Mouse (Mus musculus): ENCODE measurements at regions not wholly inside any gene's neighbourhood (a gene's known extent, or its start where the extent isn't known, plus 50 kb on each side); places are given as distances from the start of the nearest gene placed in this dataset.

DNA sequence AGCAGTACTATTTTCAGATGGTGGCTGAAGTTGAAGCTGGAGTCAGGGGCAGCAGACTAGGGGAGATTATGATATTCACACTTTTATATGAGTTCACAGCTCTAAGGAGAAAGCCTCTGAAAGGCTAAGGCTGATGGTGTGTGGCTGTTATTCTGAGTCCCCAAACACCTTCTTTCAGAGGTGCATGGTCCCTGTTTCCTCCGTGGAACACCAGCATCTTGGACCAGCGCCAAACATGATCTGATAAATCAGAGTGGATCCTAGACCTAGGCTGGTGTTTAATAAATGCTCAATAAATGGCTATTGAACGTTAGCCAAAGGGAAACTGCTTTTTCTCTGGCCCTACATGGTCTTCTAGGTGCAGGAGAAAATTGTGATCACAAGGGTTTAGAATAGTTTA is 269.2 kb downstream of the Agtpbp1 start:
- DNase-seq (ENCODE audit: low read depth, low spot score) = no peak

DNA sequence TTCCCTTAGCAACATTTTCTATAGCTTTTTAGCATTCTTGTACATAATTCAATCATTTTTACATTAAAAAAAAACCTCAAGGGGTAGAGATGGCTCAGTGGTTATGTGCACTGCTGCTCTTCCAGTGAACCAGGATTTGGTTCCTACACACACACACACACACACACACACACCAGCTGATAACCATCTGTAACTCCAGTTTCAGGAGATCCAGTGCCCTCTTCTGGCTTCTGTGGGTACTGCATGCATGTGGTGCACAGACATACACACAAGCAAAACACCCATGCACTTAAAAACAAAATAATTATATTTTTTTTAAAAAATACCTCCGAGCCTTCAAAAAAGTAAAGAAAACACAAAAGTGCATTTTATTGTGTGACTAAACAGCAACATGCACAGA is 270.6 kb downstream of the Agtpbp1 start:
- DNase-seq (ENCODE audit: low read depth, low spot score) = no peak

DNA sequence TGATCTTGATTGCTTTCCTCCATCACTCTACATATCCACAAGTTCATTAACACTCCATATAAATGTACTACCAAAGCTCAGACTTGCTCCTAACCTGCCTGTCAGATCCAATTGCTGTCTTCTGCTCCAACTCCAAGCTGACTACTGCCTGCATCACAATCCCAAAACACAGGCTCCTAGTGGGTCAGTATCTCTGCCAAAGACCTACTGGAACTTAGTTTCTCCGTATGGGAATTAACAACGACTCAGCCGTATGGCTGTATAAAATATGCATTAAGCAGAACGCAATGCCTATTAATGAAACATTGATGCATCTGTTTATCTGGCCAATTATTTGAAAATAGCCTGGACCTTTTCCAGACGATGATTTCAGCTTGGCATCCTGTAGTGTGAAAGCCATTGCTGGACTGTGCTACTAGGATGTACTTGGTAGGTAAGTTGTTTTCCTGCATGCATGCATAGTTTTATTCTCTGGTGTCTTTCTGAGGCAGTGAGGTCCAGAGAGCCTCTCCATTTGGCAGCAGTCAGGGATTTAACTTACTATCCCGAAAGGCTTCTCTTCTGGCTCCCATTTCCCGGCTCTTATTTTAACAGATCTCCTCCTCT is 271.2 kb downstream of the Agtpbp1 start:
- no peak for DNase-seq (ENCODE audit: low read depth, low spot score)

DNA sequence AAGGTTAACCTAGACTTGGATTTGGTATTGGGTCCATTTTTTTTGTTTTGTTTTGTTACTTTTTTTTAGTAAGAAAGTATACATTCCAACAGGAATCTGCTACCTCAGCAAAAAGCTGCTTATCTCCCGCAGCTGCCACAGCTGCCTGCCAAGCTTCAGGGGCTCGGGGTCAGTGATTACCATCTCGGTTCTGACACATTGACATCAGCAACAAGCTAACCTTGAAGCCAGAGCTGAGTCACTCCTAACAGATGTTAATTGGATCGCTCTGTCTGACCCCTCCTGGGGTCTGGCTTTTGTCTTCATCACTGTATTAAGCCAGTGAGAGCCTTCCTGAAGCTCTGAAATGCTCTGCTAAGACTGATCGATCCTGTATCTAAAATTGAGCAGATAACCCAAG is 292.1 kb downstream of the Agtpbp1 start:
- DNase-seq (ENCODE audit: low read depth, low spot score) = no peak

- no peak for DNase-seq (ENCODE audit: low read depth, low spot score)
Observed at GRCm38 (mm10) chr13:59289127-59289526, 295.9 kb downstream of the Agtpbp1 start.

GRCm38 (mm10) chr13:59281199-59281598 is 303.8 kb downstream of the Agtpbp1 start:
- no peak for DNase-seq (ENCODE audit: low read depth, low spot score)

DNA sequence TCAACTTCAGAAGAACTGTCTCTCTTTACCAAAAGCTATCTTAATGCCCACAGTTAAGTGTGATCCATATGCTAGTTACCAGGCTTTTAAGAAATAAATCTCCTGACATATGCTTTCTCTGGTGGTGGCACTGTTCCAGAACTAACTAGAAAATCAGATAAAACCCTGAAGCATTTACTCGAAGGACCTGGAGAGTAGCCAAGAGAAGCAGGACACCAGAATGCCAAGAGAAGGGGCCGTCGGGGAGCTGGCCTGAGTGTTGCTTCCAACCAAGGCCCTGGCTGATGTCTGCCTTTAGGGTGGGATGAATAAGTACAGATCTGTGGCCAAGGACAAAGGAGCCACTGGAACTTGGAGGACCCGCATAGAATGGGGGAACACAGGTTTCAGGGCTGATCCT is 305.9 kb downstream of the Agtpbp1 start:
- DNase-seq (ENCODE audit: low read depth, low spot score) = no peak

DNA sequence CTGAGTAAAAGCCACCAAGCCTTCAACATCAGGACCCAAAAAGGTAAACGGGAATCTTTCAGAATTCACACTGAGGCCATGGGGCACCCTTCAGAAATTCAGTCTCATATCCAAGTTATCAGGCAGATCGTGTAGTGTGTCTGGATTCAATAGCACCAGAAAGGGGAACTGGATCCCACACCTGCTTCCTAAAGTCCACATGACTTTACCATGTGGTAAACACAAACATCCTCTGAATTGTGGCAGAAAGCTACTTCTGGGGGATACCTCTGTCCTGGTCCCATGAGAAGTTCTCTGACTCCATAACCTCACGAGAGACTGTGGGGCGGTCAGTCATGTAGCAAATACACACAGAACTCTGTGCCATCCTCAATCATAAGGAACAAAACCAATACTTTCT is 313.4 kb downstream of the Agtpbp1 start:
- no peak for DNase-seq (ENCODE audit: low read depth, low spot score)

DNA sequence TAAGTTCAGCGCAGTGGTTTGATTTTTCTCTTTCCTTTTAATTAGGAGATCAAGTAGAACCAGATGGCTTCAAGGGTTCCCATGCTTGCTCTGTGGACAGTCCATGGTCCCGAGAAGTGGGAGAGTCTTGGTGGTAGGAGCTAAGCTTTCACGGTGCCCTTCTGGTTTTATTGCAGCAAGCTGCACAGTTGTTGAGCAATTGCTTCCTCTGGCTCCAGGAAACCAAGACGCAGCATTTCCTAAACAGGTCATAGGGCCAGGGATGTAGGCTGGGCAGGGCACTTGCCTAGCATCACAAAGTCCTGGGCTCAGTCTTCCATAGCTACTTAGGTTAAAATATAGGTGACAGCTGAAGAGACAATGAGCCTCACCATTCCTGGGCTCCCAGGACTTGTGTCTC is 318.2 kb downstream of the Agtpbp1 start:
- DNase-seq (ENCODE audit: low read depth, low spot score) = no peak

DNA sequence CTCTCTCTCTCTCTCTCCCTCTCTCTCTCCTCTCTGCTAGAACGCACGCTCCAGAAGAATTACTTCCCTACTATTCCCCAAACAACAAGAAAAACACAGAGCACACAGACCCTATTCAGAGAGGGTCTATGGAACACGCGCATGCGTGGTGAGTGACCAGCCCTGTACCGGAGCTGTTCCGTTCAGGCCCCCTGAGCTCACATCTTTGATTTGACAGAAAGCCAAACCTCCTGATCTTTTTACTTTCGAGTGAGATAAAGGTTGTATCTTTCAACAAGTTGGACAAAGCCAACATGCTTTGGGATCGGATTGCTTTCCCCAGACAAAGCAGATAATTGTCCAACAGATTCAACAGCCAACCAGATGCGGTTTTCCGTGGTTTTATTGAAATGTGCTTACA is 320.9 kb downstream of the Agtpbp1 start:
- no peak for DNase-seq (ENCODE audit: low read depth, low spot score)

DNA sequence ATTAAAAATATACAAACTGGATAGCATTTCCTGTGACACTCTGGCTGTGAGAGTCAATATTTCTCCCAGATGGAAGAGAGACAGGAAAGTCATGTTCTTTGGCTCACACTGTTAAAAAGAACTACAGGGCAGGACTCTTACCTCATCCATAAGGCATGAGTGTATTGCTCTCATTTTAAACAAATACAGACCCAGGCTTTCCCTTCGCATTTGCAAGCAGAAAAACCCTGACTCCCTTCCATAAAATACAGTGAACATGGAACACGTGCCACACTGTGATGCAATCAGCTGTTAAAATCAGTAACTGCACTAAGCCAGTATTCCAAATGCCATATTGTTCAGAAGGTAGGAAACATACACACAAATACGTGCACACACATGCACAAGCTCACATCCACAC is 323.1 kb downstream of the Agtpbp1 start:
- no peak for DNase-seq (ENCODE audit: low read depth, low spot score)

GRCm38 (mm10) chr13:59255798-59256435 is 329.1 kb downstream of the Agtpbp1 start:
- DNase-seq (ENCODE audit: low read depth, low spot score) = no peak

DNA sequence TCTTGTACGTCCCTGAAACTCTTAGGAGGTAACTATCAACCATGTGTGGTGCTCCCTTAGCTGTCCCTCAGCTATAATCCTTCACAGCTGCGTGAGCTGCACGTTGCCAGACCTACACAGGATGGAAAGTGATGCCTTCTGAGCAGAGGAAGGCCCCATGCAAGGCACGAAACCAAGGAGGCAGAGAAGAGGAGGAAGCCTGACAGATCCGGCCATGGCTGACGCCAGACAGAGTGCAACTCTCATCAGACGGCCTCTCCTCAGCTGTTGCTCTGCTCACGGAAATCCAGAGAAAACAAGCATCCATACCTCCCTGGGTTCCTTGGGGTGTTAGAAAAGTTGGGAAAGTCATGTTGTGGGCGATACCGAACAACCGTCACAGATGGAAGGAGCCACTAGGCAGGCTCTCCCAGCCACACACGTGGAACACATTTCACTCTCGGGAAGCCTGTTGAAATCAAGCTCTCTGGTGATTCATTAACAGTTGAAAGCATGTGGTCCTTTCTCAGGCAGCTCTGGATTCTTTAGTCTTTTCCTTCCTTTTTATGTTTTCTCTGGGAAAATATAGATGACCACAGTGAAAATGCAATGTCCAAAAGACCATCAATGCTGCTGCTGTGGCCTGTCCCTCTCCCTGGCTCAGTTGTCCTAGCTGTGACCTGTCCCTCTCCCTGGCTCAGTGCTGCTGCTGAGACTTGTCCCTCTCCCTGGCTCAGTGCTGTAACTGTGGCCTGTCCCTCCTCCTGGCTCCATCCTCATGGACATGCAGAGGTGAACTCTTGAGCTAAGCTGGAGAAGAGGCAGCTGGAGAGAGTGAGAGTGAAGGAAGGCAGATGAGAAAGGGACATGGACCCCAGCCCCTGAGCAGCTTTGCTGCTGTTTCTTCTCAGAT is 331.1 kb downstream of the Agtpbp1 start:
- DNase-seq (ENCODE audit: low read depth, low spot score) = no peak

GRCm38 (mm10) chr13:59251252-59252006 is 333.6 kb downstream of the Agtpbp1 start:
- peak; percentile 16 for DNase-seq (ENCODE audit: low read depth, low spot score)

DNA sequence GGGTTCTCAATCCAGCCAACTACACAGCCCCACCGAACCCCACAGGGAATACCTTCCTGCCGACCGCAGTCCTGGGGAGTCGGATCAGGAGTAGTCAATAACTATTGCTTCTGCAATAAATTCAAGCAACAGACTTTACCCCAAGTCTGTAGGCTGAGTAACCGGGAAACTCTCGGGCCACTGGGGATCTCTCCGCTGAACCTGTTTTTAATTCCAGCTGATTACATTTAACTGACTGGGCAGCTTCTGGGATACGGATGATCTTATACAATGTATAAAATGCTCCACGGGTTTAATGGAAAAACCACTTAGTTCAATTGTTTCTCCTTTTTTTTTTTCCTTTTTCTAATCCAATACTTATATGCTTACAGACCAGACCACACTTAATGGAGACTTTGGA is 336.6 kb downstream of the Agtpbp1 start:
- no peak for DNase-seq (ENCODE audit: low read depth, low spot score)

DNA sequence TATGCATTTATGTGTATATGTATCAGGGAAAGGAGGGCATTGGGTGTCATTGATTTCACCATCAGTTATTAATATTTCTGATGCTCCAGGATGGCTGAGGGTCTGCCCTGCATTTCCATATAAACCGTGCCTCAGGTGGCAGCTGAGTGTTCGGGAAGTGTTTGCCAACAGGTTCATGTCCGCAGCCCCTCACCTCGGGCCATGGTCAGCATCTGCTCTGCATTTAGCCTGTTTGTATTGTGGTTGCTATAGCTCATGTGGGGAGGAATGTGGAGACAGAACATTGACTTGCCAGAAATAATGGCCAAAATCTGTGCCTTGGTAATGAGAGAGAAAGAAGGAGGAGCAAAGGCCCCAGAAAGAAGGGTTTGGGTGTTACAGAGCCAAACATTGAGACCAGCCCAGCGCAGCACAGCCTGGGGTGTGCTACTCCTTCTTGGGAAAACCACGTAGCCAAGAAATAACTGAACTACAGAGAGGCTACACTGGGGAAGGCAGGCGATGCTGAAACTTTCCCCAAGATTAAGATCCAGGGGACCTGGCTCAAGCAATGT is 338.0 kb downstream of the Agtpbp1 start:
- DNase-seq (ENCODE audit: low read depth, low spot score) = no peak

DNA sequence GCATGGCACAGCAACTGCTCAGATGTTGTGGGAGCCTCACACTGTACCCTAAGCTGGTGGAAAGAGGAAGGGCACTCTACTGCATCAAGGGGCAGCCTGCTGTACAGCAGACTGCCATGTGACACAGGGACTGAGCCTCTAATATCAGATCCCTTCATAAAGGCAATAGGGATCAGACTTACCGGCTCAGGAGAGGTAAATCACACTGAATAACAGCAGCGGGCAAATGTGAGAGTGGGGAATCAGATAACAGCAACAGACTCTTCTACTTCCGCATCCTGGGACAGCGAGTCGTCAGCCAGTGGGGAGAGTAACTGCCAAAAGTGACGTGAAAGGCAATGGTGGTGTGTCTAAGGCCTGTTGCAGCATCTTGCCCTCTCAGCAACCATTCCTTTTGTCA is 339.0 kb downstream of the Agtpbp1 start:
- DNase-seq (ENCODE audit: low read depth, low spot score) = no peak

- DNase-seq (ENCODE audit: low read depth, low spot score) = no peak
Observed at GRCm38 (mm10) chr13:59244622-59245021, 340.4 kb downstream of the Agtpbp1 start.

DNA sequence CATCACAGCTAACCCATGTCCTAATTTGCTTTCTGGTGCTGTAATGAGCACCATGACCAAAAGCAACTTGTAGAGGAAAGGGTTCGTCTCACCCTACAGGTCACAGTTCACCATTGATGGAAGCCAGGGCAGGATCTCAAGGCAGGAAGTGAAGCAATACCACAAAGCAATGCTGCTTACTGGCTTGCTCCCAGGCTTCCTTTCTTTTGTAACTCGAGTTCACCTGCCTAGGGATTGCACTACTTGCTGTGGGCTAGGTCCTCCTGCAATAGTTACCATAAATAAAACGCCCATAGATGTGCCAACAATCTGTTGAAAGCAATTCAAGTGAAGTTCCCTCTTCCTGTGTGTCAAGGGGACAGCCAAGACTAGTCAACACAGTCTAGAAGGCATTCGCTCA is 342.4 kb downstream of the Agtpbp1 start:
- DNase-seq (ENCODE audit: low read depth, low spot score) = no peak

DNA sequence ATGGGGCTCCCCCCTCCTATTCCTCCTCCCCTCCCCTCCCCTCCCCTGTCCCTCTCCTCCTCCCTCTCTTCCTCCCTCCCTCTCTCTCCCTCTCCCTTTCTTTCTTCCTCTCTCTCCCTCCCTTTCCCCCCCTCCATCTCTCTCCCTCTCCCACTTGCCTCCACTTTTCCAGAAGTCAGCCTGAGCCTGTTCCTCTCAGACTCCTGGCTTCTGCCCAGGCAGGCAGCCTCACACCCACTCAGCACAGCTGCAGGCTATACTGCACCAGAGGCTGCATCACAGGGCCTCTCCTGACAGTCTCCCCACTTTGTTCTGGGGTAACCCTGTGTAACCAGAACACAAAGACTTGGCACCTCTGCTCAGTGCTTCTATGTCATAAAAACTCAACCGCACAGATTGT is 346.3 kb downstream of the Agtpbp1 start:
- DNase-seq (ENCODE audit: low read depth, low spot score) = no peak

DNA sequence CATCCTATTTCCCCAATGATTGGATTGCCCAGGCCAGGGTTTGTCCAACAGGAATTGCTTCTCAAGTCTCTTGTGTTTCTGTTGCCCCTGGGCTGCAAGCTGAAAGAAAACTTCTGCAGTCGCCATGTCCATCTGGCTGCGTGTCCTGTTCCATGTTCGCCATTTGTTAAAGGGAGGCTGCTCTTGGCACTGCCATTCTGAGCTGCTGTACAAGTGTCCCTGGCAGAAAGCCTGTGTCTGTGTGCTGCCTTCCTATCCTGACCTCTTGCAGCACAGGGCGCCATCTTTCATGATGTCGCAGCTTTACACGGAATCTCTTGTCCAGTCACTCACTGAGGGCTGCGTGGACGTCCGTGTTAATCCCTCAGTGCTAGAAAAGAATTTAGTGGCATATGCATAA is 349.2 kb downstream of the Agtpbp1 start:
- no peak for DNase-seq (ENCODE audit: low read depth, low spot score)

- no peak for DNase-seq (ENCODE audit: low read depth, low spot score)
Observed at GRCm38 (mm10) chr13:59229111-59229541, 355.9 kb downstream of the Agtpbp1 start.

Data from retina, adult 2 months (tissue).